Mouse (Mus musculus) stomach, embryonic 16.5 days (tissue): ENCODE data around the gene Zfp65. TPM values are rescaled to one million over a fixed set of nuclear protein-coding genes. Genes with fewer than 3 reads are reported as not detected.
"Not testable (repeated sequence)": the region's sequence is repeated elsewhere in the genome, so short reads cannot be mapped to it uniquely, and the experiment has no call there.

Source experiments
- ATAC-seq: fragments of 200-750 bp; cut with Nextera tagmentation; 2 replicates; pipeline ENCODE4 v1.8.0; 2017; ENCODE audit warnings: moderate number of reproducible peaks, moderate TSS enrichment; ENCODE audit not compliant: insufficient read depth, low FRiP score
- H3K27ac ChIP-seq: fragments of 300-500 bp; sonication (generic); 2 replicates; pipeline ENCODE4 v1.5.1; 2014; ENCODE audit warnings: low read length
- H3K27me3 ChIP-seq: fragments of 300-500 bp; sonication (generic); 2 replicates; pipeline ENCODE4 v1.6.1; 2014; ENCODE audit warnings: low read length, control low read depth, mixed read lengths; ENCODE audit not compliant: control insufficient read depth, insufficient read depth
- H3K36me3 ChIP-seq: fragments of 300-500 bp; sonication (generic); 2 replicates; pipeline ENCODE4 v1.6.1; 2014; ENCODE audit warnings: low read length; ENCODE audit not compliant: control insufficient read depth, insufficient read depth
- H3K4me1 ChIP-seq: fragments of 300-500 bp; sonication (generic); 2 replicates; pipeline ENCODE4 v1.6.1; 2014; ENCODE audit warnings: low read length, control low read depth, mixed read lengths; ENCODE audit not compliant: control insufficient read depth, insufficient read depth
- H3K4me2 ChIP-seq: fragments of 300-500 bp; sonication (generic); 2 replicates; pipeline ENCODE4 v1.6.1; 2014; ENCODE audit warnings: low read depth, low read length, mixed read lengths
- H3K4me3 ChIP-seq: fragments of 300-500 bp; sonication (generic); replicated peaks from 2 replicates; pipeline ENCODE4 v1.5.1; 2014; ENCODE audit warnings: mild to moderate bottlenecking, low read length
- H3K9ac ChIP-seq: fragments of 300-500 bp; sonication (generic); 2 replicates; pipeline ENCODE4 v1.6.1; 2014; ENCODE audit warnings: low read length
- H3K9me3 ChIP-seq: fragments of 300-500 bp; sonication (generic); replicated peaks from 2 replicates; pipeline ENCODE4 v1.6.1; 2016; ENCODE audit warnings: low read length, control low read depth; ENCODE audit not compliant: control insufficient read depth
- WGBS: fragments of 180-500 bp; shearing (Covaris S2); extraction: QIAGEN DNeasy Blood & Tissue Kit; methylation state at CpG from one replicate; pipeline ENCODE4 v1.1.7; 2014; 5-methylcytosine and 5-hydroxymethylcytosine counted together
- polyA plus RNA-seq: library from polyadenylated mRNA; unstranded; fragments of >200 nt; fragmentation: Nextera tagmentation; extraction: Ambion mirVana; gene quantifications from 2 replicates; pipeline ENCODE4 v1.2.1, GENCODE M21; 2015

Gene Zfp65
- polyA plus RNA-seq, 1 experiment from 2014 or later, result 6.4 TPM

DNA sequence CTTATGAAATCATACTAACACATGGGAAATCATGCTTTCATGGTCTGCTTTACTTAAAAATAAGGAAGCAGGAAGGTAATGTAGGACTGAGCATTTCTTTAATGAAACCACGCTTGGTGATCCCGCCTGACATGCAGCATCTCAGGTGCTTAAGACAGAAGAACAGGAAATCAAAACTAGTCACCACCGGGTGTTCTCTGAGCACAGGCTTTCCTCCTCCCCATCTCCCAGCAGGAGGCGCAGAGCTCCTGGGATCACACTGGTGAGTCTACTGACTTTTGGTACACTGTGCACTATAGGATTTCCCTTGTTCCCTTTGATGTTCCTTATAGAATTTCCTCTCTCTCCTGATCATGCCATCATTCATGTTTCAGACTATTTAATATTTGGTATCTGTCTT, 468 bp upstream of the Zfp65 start:
- not testable (repeated sequence) for H3K36me3 ChIP-seq, H3K27me3 ChIP-seq, H3K4me1 ChIP-seq, H3K9me3 ChIP-seq
- ATAC-seq, result peak; percentile 87
- Histone ChIP-seq H3K4me3 (peak overlapping the region; percentile 61), H3K4me2 (peak overlapping the region; percentile 70), H3K27ac (0 out of 2 replicates have a peak overlapping the region, but pooled peaks have one; percentile 17), H3K9ac (peak overlapping the region; percentile 87; the same call in 1 of the 2 replicates)
- WGBS, result 26% methylated on average over 4 of the region's 4 CpGs

DNA sequence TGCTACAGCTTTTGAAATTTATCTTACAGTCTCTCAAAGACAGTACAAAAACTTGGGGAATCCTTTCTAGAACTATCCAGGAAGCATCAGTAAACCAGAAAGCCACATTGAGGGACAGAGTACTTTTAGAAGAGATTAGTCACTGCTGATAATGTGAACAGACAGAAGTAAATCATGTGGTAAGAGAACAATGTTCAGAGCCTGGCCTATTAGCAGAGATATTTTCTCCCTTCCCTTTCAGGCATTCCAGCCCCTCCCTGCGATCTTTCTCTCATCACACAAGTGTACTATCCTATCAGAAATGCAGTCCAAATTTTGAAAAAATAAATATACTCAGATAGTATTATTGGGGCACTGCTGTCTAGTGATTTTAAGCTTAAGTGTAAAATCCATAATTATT, 867 bp downstream of the Zfp65 start:
- ATAC-seq, result no peak
- H3K4me2 ChIP-seq, result peak overlapping the region; percentile 70
- no peaks in the 10 kb centered on the region for H3K27me3 ChIP-seq
- H3K9ac ChIP-seq, result no peak overlapping the region
- H3K4me1 ChIP-seq, result peaks cover 6% of the 10 kb centered on the region
- H3K4me3 ChIP-seq, result peak overlapping the region; percentile 61
- WGBS, result 74% methylated on average over 1 of the region's 1 CpGs
- no peaks in the 10 kb centered on the region for H3K36me3 ChIP-seq
- no peaks in the 10 kb centered on the region for H3K9me3 ChIP-seq
- H3K27ac ChIP-seq, result no peak overlapping the region

DNA sequence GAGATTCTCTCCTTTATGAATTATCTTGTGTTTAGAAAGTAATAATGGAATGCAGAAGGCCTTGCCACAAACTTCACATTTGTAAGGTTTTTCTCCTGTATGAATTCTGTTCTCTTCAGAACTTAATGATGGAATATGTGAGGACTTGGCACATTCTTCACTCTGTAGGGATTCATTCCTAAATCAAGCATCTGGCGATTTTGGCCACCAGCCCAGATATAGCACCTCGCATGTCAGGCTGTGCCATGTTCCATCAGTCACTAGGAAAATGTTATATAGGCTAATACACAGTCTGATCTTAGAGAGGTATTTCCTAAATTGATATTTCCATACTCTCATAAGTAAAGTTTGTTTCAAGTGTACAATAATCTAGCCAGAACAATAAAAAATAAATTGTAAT, 3.6 kb downstream of the Zfp65 start:
- not testable (repeated sequence) for H3K27me3 ChIP-seq, H3K4me2 ChIP-seq, H3K9ac ChIP-seq, H3K9me3 ChIP-seq, H3K36me3 ChIP-seq, H3K4me1 ChIP-seq, H3K4me3 ChIP-seq, H3K27ac ChIP-seq, ATAC-seq
- WGBS, result 69% methylated on average over 2 of the region's 2 CpGs

DNA sequence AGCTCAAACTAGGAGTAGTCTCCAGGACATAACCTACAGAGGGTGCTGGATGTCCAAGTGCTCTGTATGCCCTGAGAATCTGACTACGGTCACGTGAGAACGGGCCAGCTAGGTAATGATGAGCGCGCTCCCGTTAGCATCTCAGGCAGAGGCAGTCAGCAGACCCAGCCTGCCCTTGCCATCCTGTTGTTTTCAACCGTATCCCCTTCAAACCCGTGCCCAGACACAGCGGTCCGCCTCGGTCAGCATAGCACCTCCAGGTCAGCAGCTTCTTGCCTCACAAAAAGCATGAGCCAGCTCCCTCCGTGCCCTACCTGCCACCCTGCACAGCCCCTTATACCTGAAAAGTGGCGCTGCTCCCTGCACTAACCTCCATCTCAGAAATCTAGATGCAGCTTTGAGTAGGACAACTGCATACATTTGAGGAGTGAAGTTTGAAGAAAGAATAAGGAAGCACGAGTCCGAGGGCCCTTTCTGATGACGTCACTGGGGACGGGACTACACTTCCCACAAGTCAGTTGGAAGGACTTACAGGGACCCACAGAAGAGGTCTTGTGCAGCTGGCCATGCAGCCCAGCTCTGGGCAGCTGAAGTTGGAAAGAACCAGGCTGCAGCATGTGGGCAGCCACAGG, 5.0 kb downstream of the Zfp65 start:
- Histone ChIP-seq H3K36me3 (no peaks in the 10 kb centered on the region), H3K4me3 (peak overlapping the region; percentile 90), H3K9ac (peak overlapping the region; percentile 83), H3K9me3 (no peaks in the 10 kb centered on the region), H3K27me3 (no peaks in the 10 kb centered on the region), H3K27ac (peak overlapping the region; percentile 38), H3K4me2 (peak overlapping the region; percentile 57), H3K4me1 (peaks cover 7% of the 10 kb centered on the region)
- ATAC-seq, result peak; percentile 94
- WGBS, result under 1% methylated on average over 17 of the region's 17 CpGs

DNA sequence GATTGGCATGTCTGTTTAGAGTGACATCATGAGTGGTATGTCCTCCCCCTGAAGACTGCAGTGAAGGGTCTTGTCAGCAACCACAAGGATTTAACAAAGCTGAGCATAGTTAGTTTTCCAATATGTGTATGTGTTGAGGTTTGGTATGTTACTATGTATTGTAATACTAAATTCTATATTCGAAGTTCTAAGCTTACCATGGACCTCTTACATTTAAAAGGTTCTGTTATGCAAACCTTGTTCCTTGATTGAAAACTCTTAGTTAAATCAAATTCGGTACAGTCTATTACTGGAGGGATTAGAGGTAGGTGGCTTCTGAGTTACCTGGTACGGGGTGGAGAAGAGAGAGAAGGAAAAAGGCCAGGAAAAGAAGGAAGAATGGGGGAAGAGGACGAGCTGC, 42.0 kb downstream of the Zfp65 start, which contains the start of gene Zfp738:
Gene Zfp738 (minus strand): TSS at position 101 of the 400 bp plus-strand sequence.
- H3K4me2 ChIP-seq, result no peak within 1 kb of the TSS
- H3K9ac ChIP-seq, result no peak within 1 kb of the TSS
- no peak within 1 kb of the TSS for H3K4me3 ChIP-seq
- ATAC-seq, result no peak
- H3K27ac ChIP-seq, result no peak within 1 kb of the TSS
- peaks cover 3% of the 10 kb centered on the region; the same call in 1 of the 2 replicates for H3K4me1 ChIP-seq
- no peaks in the 10 kb centered on the region for H3K9me3 ChIP-seq
- WGBS, result 83% methylated on average over 4 of the region's 4 CpGs
- H3K36me3 ChIP-seq, result no peaks in the 10 kb centered on the region
- no peaks in the 10 kb centered on the region for H3K27me3 ChIP-seq

- not testable (repeated sequence) for H3K36me3 ChIP-seq, H3K4me1 ChIP-seq, ATAC-seq, H3K9me3 ChIP-seq, H3K27me3 ChIP-seq, H3K27ac ChIP-seq
- 65% methylated on average over 2 of the region's 2 CpGs for WGBS
- Histone ChIP-seq H3K9ac (peak overlapping the region; percentile 86), H3K4me3 (peak overlapping the region; percentile 76), H3K4me2 (peak overlapping the region; percentile 53)
Observed at GRCm38 (mm10) chr13:67683841-67684240, 45.1 kb downstream of the Zfp65 start.

- peak overlapping the region; percentile 76 for H3K4me3 ChIP-seq
- not testable (repeated sequence) for H3K27me3 ChIP-seq, H3K36me3 ChIP-seq, H3K9me3 ChIP-seq, H3K4me1 ChIP-seq, H3K27ac ChIP-seq
- peak overlapping the region; percentile 86 for H3K9ac ChIP-seq
- WGBS, result 14% methylated on average over 16 of the region's 16 CpGs
- H3K4me2 ChIP-seq, result peak overlapping the region; percentile 66
- peak; percentile 100 for ATAC-seq
Observed at GRCm38 (mm10) chr13:67682959-67683735, 45.8 kb downstream of the Zfp65 start.

DNA sequence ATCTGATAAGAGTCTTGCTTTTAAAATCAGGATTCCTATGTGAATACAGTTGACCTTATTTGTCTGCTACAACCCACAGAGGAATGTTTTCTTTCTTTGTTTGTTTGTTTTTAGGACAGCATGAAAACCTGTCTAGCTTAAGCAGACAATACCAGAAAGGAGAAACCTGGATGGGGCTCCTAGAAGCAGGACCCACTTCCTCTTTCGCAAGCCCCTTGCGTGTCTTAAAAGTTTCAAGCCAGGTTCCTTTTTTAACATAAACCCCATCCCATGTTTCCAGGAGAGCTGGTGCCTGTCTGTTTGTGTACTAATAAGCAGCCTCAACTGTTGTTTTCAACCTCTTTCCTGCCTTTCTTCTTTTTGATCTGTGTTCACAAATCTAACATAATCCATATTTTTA, 54.1 kb downstream of the Zfp65 start:
- ATAC-seq, result no peak
- 91% methylated on average over 2 of the region's 2 CpGs for WGBS
- Histone ChIP-seq H3K4me1 (no peaks in the 10 kb centered on the region), H3K4me2 (no peak overlapping the region), H3K9me3 (no peaks in the 10 kb centered on the region), H3K27me3 (no peaks in the 10 kb centered on the region), H3K4me3 (no peak overlapping the region), H3K27ac (no peak overlapping the region), H3K9ac (no peak overlapping the region), H3K36me3 (peaks cover under 1% of the 10 kb centered on the region; the same call in 1 of the 2 replicates)
